Mouse (Mus musculus) myocyte (in vitro differentiated cells): ENCODE data around the gene Pten. TPM values are rescaled to one million over a fixed set of nuclear protein-coding genes. Genes with fewer than 3 reads are reported as not detected.
A peak's percentile ranks its signal among the peaks of the same experiment; 100 is the strongest.

Experiments
- H3K27me3 ChIP-seq: one replicate; pipeline ENCODE4 v1.6.1; 2011; ENCODE audit not compliant: control insufficient read depth, insufficient read depth, insufficient read length
- H3K36me3 ChIP-seq: one replicate; pipeline ENCODE4 v1.6.1; 2011; ENCODE audit not compliant: control insufficient read depth, insufficient read depth
- H3K4me2 ChIP-seq: one replicate; pipeline ENCODE4 v1.6.1; 2011; ENCODE audit warnings: low read depth, control low read depth
- H3K4me3 ChIP-seq: one replicate; pipeline ENCODE4 v1.5.1; 2011; ENCODE audit warnings: mild to moderate bottlenecking, control low read depth, moderate library complexity
- H3K79me2 ChIP-seq: one replicate; pipeline ENCODE4 v1.6.1; 2011; ENCODE audit not compliant: control insufficient read depth, insufficient read depth
- H3ac ChIP-seq: one replicate; pipeline ENCODE4 v1.6.1; 2011; ENCODE audit not compliant: control insufficient read depth, insufficient read length
- CEBPB ChIP-seq: IDR thresholded peaks from 2 replicates; pipeline ENCODE4 v1.6.1; 2011; ENCODE audit warnings: mild to moderate bottlenecking, moderate library complexity; ENCODE audit not compliant: poor library complexity, insufficient read depth, severe bottlenecking
- E2F4 ChIP-seq: IDR thresholded peaks from one replicate; pipeline ENCODE4 v1.6.1; 2011; ENCODE audit warnings: mild to moderate bottlenecking, control low read depth, moderate library complexity; ENCODE audit not compliant: insufficient read depth
- MAX ChIP-seq: IDR thresholded peaks from one replicate; pipeline ENCODE4 v1.6.1; 2011; ENCODE audit warnings: low read depth, mild to moderate bottlenecking, control low read depth
- MYOD1 ChIP-seq, 3 experiments: IDR thresholded peaks; one replicate each; pipeline ENCODE4 v1.6.1; 2011; ENCODE audit warnings: control low read depth in 2 of 3, low read depth in 2 of 3, mild to moderate bottlenecking in 2 of 3, moderate library complexity in 1 of 3; ENCODE audit not compliant: insufficient read length in 2 of 3, control insufficient read depth in 1 of 3
- MYOG ChIP-seq, 3 experiments: IDR thresholded peaks; one replicate each; pipeline ENCODE4 v1.6.1; 2011; ENCODE audit warnings: control low read depth in 2 of 3, low read depth in 2 of 3, mild to moderate bottlenecking in 2 of 3; ENCODE audit not compliant: insufficient read length in 2 of 3, control insufficient read depth in 1 of 3, insufficient read depth in 1 of 3
- POLR2A ChIP-seq: IDR thresholded peaks from one replicate; pipeline ENCODE4 v1.6.1; 2011; ENCODE audit warnings: low read depth, mild to moderate bottlenecking, control low read depth, moderate library complexity; ENCODE audit not compliant: insufficient read length
- POLR2AphosphoS2 ChIP-seq: IDR thresholded peaks from one replicate; pipeline ENCODE4 v1.6.1; 2011; ENCODE audit warnings: low read depth, control low read depth; ENCODE audit not compliant: insufficient read length
- REST ChIP-seq: IDR thresholded peaks from one replicate; pipeline ENCODE4 v1.6.1; 2011; ENCODE audit warnings: mild to moderate bottlenecking, control low read depth, moderate library complexity; ENCODE audit not compliant: insufficient read depth, insufficient read length
- SRF ChIP-seq: IDR thresholded peaks from one replicate; pipeline ENCODE4 v1.6.1; 2011; ENCODE audit warnings: low read depth; ENCODE audit not compliant: control insufficient read depth, insufficient read length
- TCF12 ChIP-seq: IDR thresholded peaks from one replicate; pipeline ENCODE4 v1.6.1; 2011; ENCODE audit warnings: mild to moderate bottlenecking, control low read depth; ENCODE audit not compliant: poor library complexity, insufficient read depth, severe bottlenecking
- TCF3 ChIP-seq: IDR thresholded peaks from one replicate; pipeline ENCODE4 v1.6.1; 2011; ENCODE audit warnings: low read depth, control low read depth; ENCODE audit not compliant: insufficient read length
- USF1 ChIP-seq: IDR thresholded peaks from one replicate; pipeline ENCODE4 v1.6.1; 2011; ENCODE audit warnings: low read depth, mild to moderate bottlenecking, control low read depth, moderate library complexity
- polyA plus RNA-seq: library from polyadenylated mRNA; unstranded; fragments of >200 nt; fragmentation: generic; extraction: Trizol; gene quantifications from one replicate; pipeline ENCODE4 v1.2.1, GENCODE M21; 2012; ENCODE audit warnings: missing spikeins

The Pten gene
- polyA plus RNA-seq, 1 experiment: 8.9 TPM

DNA sequence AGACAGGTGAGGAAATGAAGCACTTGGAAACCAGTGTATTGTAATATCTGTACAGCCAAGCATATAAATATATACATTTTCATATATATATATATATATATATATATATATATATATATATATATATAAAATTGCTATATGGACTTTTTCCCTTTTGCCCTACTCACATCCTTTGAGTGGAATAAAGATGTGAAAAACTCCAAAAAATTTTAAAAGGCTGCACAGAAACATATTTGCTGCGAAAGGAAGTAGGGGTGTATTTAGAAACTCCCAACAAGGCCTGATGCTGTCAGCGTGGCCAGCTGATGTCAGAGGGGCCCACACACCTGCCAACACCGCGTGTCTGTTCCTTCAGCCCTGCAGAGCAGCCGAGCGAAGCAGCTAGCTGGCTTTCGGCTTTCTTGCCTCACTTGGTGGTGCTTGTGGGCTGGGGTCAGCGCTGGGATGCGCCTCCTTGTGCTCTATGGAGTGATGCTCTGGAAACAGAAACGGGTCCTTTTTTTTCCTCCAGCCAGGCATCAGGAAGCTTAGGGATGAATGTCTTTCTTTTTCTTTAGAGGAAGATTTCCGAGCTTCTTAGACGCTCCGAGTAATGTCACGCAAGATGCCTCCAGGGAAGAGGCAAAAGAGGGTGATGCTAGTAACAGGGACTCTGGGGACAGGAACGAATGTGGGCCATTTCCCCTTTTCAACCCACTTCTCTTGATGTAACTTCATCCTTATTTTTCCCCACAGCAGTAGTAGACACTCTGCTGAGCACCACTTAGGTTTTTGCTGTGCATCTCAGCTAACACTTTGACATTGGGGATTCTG lies 2.9 kb upstream of the Pten start:
- H3K79me2 ChIP-seq: peaks cover 14% of the 10 kb centered on the region
- no peak overlapping the region for H3K4me2 ChIP-seq
- H3K27me3 ChIP-seq: no peaks in the 10 kb centered on the region
- H3K36me3 ChIP-seq: no peaks in the 10 kb centered on the region
- no peak overlapping the region for H3ac ChIP-seq
- no peak overlapping the region for H3K4me3 ChIP-seq
- TF ChIP-seq USF1 (no peak), REST (no peak), TCF3 (no peak), E2F4 (no peak)

DNA sequence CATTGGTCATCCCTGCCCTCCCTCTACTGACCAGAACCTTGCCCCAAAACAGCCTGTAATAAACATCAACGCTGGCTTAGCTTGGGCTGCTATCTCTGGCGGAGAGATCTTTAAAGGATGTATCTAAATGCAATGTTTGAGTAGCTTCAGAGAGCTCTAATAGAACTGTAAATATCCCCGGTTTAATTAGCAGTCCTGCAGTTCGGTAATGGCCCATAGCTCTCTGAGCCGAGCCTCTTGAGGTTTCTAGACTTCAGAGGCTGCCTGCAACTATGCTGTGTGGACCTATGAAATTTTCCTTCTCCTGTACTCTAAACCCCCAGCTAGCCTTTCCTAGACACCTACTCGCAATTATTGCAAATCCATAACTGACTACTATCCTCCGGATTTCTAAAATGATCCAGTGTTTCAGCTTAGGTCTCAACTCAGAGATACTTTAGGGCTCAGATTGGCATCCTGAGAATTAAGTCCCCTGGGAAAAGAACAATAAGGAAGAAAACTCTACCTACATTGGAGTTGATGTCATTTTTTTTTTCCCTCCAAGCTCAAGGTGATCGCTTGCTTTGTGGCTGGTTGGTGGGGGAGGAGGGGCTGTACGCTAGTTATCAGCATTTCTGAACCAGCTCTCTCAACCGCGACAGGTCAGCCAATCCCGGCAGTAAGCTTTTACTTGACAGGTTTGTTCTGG lies 2.0 kb upstream of the Pten start:
- H3K27me3 ChIP-seq: no peaks in the 10 kb centered on the region
- H3K4me2 ChIP-seq: peak overlapping the region; percentile 77
- peak overlapping the region; percentile 75 for H3ac ChIP-seq
- peak overlapping the region; percentile 84 for H3K4me3 ChIP-seq
- TF ChIP-seq MYOG (IDR thresholded peaks at IDR 0.05; ENCODE audit: control insufficient read depth in 1 of 3, insufficient read depth in 1 of 3, insufficient read length in 2 of 3, low read depth in 2 of 3): no peak
- TF ChIP-seq POLR2A: no peak
- TF ChIP-seq SRF: no peak
- H3K79me2 ChIP-seq: peaks cover 23% of the 10 kb centered on the region
- H3K36me3 ChIP-seq: no peaks in the 10 kb centered on the region

DNA sequence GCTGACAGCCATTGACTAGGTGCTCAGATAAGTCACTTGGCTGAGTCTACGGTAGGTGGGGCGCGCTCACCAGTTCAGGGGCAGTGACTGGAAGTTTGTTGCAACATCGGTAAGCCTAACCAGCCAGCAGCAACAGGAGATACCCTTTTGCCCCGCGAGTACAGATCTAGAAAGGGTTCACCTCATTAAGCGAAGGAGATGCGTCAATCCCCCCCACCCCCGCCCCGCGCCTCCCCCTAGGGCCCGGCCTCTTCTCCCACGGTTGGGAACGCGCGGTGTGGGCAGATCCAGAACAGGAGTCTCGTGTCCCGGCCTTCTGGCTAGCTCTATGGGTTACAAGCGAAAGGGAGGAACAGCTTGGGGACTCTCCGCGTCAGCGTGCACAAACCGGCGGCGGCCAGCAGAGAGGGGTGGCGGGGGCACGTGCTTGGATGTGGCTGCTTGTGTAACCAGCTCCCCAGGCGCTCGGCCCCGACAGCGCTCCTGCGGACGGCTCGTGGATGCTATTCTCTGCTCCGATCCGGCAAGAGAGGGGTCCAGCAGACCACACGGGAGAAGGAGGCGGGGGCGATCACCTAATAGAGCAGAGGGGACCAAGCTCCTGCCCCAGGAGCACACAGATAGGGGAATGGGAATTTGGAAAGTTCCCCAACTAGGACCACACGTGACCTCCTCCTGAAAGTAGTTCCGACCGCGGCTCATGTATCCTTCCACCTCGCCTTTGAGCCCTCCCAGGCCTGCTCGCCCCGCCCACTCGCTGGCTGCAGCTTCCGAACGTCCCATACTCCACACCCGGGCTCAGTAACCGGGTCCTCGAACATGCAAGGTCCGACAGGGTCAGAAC lies 1.3 kb upstream of the Pten start:
- TF ChIP-seq POLR2AphosphoS2 (peak; percentile 68), SRF (peak; percentile 44), USF1 (peak; percentile 98), TCF12 (no peak), CEBPB (peak; percentile 50; the same call in 1 of the 2 replicates), REST (no peak), MYOG (IDR thresholded peaks at IDR 0.05; ENCODE audit: control insufficient read depth in 1 of 3, insufficient read depth in 1 of 3, insufficient read length in 2 of 3, low read depth in 2 of 3) (no peak), E2F4 (no peak), POLR2A (peak; percentile 84), TCF3 (no peak), MYOD1 (IDR thresholded peaks at IDR 0.05; ENCODE audit: control insufficient read depth in 1 of 3, insufficient read length in 2 of 3, low read depth in 2 of 3) (no peak), MAX (no peak)
- H3K4me2 ChIP-seq: peak overlapping the region; percentile 87
- peaks cover 31% of the 10 kb centered on the region for H3K79me2 ChIP-seq
- no peaks in the 10 kb centered on the region for H3K36me3 ChIP-seq
- H3K27me3 ChIP-seq: no peaks in the 10 kb centered on the region
- peak overlapping the region; percentile 75 for H3ac ChIP-seq
- peak overlapping the region; percentile 84 for H3K4me3 ChIP-seq

DNA sequence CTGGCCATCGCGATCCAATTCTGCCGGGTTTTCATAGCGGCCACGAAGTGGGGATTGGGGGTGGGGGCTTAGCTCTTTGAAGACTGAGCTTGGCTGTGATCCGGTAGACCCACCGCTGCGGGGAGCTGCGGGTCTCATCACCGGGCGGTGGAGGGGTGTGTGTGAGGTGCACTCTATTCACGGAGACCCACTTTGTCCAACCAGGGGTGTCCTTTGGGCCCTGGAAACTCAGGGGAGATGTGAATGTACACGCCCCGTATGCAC lies 729 bp upstream of the Pten start:
- no peak for TF ChIP-seq SRF
- no peak for TF ChIP-seq MYOG (IDR thresholded peaks at IDR 0.05; ENCODE audit: control insufficient read depth in 1 of 3, insufficient read depth in 1 of 3, insufficient read length in 2 of 3, low read depth in 2 of 3)
- TF ChIP-seq E2F4: no peak
- no peak for TF ChIP-seq TCF12
- no peak for TF ChIP-seq REST
- TF ChIP-seq TCF3: no peak
- Histone ChIP-seq H3K36me3 (no peaks in the 10 kb centered on the region), H3ac (peak overlapping the region; percentile 75), H3K4me2 (peak overlapping the region; percentile 87), H3K79me2 (peaks cover 36% of the 10 kb centered on the region), H3K27me3 (no peaks in the 10 kb centered on the region), H3K4me3 (peak overlapping the region; percentile 84)
